Mouse (Mus musculus) bone marrow macrophage, adult 2 months (primary cell): ENCODE measurements around the gene Ift27.

ENCODE experiments used
- CTCF ChIP-seq: IDR thresholded peaks from 2 replicates; pipeline ENCODE4 v1.5.1; 2012; ENCODE audit warnings: low read depth, mild to moderate bottlenecking, low read length, moderate library complexity
- POLR2A ChIP-seq: IDR thresholded peaks from 2 replicates; pipeline ENCODE4 v1.6.1; 2012; ENCODE audit warnings: mild to moderate bottlenecking, low read depth, low read length, borderline replicate concordance

- TF ChIP-seq CTCF: peak; percentile 74
- TF ChIP-seq POLR2A: no peak
These were observed 4.5 kb upstream of the Ift27 start for GRCm38 (mm10) chr15:78178397-78178796.
